Mouse (Mus musculus): Measurements from ENCODE around the gene Cacna1d. TPM values are rescaled to one million over a fixed set of nuclear protein-coding genes. Genes with fewer than 3 reads are reported as not detected.

Cacna1d gene
- polyA plus RNA-seq, 1 experiment = 26.2 TPM

GRCm38 (mm10) chr14:30362370-30362769 is 128.9 kb downstream of the Cacna1d start:
- no peak for DNase-seq
- TF ChIP-seq POLR2A (IDR thresholded peaks at IDR 0.05; ENCODE audit: borderline replicate concordance, extremely low read depth, low read depth, low read length) (no peak), CTCF (IDR thresholded peaks at IDR 0.05; ENCODE audit: insufficient read depth, low read length) (no peak)

GRCm38 (mm10) chr14:30360478-30360877 is 130.8 kb downstream of the Cacna1d start:
- WGBS = 44% methylated on average over 4 of the region's 4 CpGs
- Histone ChIP-seq H3K4me3 (replicated peaks; ENCODE audit: extremely low read depth, low read depth, low read length) (no peak overlapping the region), H3K4me1 (ENCODE audit: control insufficient read depth, insufficient read depth, low read length) (no peaks in the 10 kb centered on the region; the same call in 1 of the 2 replicates)
- DNase-seq = no peak
- TF ChIP-seq POLR2A (IDR thresholded peaks at IDR 0.05; ENCODE audit: borderline replicate concordance, extremely low read depth, low read depth, low read length) = no peak
- TF ChIP-seq CTCF (IDR thresholded peaks at IDR 0.05; ENCODE audit: insufficient read depth, low read length) = no peak

More at GRCm38 (mm10) chr14:30362370-30362769, 128.9 kb downstream of the Cacna1d start:
- 57% methylated on average over 4 of the region's 4 CpGs for WGBS
- H3K4me1 ChIP-seq (ENCODE audit: control insufficient read depth, insufficient read depth, low read length) = no peaks in the 10 kb centered on the region; the same call in 1 of the 2 replicates
- H3K4me3 ChIP-seq (replicated peaks; ENCODE audit: extremely low read depth, low read depth, low read length) = no peak overlapping the region

- TF ChIP-seq CTCF (IDR thresholded peaks at IDR 0.05; ENCODE audit: insufficient read depth, low read length) = no peak
- TF ChIP-seq POLR2A (IDR thresholded peaks at IDR 0.05; ENCODE audit: borderline replicate concordance, extremely low read depth, low read depth, low read length) = no peak
- DNase-seq = no peak
- Histone ChIP-seq H3K4me3 (replicated peaks; ENCODE audit: extremely low read depth, low read depth, low read length) (no peak overlapping the region), H3K4me1 (ENCODE audit: control insufficient read depth, insufficient read depth, low read length) (no peaks in the 10 kb centered on the region; the same call in 1 of the 2 replicates)
- WGBS = 61% methylated on average over 6 of the region's 6 CpGs
These were observed 131.3 kb downstream of the Cacna1d start for GRCm38 (mm10) chr14:30360004-30360403.

GRCm38 (mm10) chr14:30358028-30358427 is 133.2 kb downstream of the Cacna1d start:
- WGBS = 73% methylated on average over 1 of the region's 1 CpGs
- no peak overlapping the region for H3K4me3 ChIP-seq (replicated peaks; ENCODE audit: extremely low read depth, low read depth, low read length)
- H3K4me1 ChIP-seq (ENCODE audit: control insufficient read depth, insufficient read depth, low read length) = peaks cover 2% of the 10 kb centered on the region; the same call in 1 of the 2 replicates
- DNase-seq = no peak
- TF ChIP-seq CTCF (IDR thresholded peaks at IDR 0.05; ENCODE audit: insufficient read depth, low read length) (no peak), POLR2A (IDR thresholded peaks at IDR 0.05; ENCODE audit: borderline replicate concordance, extremely low read depth, low read depth, low read length) (no peak)

GRCm38 (mm10) chr14:30356456-30356855 is 134.8 kb downstream of the Cacna1d start:
- 69% methylated on average over 3 of the region's 3 CpGs for WGBS
- DNase-seq = no peak
- Histone ChIP-seq H3K4me3 (replicated peaks; ENCODE audit: extremely low read depth, low read depth, low read length) (no peak overlapping the region), H3K4me1 (ENCODE audit: control insufficient read depth, insufficient read depth, low read length) (peaks cover 2% of the 10 kb centered on the region; the same call in 1 of the 2 replicates)
- TF ChIP-seq CTCF (IDR thresholded peaks at IDR 0.05; ENCODE audit: insufficient read depth, low read length) (no peak), POLR2A (IDR thresholded peaks at IDR 0.05; ENCODE audit: borderline replicate concordance, extremely low read depth, low read depth, low read length) (no peak)

GRCm38 (mm10) chr14:30354761-30355160 is 136.5 kb downstream of the Cacna1d start:
- no peak for DNase-seq
- WGBS = 67% methylated on average over 3 of the region's 3 CpGs
- Histone ChIP-seq H3K4me1 (ENCODE audit: control insufficient read depth, insufficient read depth, low read length) (peaks cover 2% of the 10 kb centered on the region; the same call in 1 of the 2 replicates), H3K4me3 (replicated peaks; ENCODE audit: extremely low read depth, low read depth, low read length) (no peak overlapping the region)
- TF ChIP-seq POLR2A (IDR thresholded peaks at IDR 0.05; ENCODE audit: borderline replicate concordance, extremely low read depth, low read depth, low read length) (no peak), CTCF (IDR thresholded peaks at IDR 0.05; ENCODE audit: insufficient read depth, low read length) (no peak)

GRCm38 (mm10) chr14:30354127-30354463 is 137.2 kb downstream of the Cacna1d start:
- no peak for DNase-seq
- peaks cover 2% of the 10 kb centered on the region; the same call in 1 of the 2 replicates for H3K4me1 ChIP-seq (ENCODE audit: control insufficient read depth, insufficient read depth, low read length)
- no peak for TF ChIP-seq CTCF (IDR thresholded peaks at IDR 0.05; ENCODE audit: insufficient read depth, low read length)
- TF ChIP-seq POLR2A (IDR thresholded peaks at IDR 0.05; ENCODE audit: borderline replicate concordance, extremely low read depth, low read depth, low read length) = no peak
- 15% methylated on average over 8 of the region's 8 CpGs for WGBS
- peak overlapping the region; percentile 45 for H3K4me3 ChIP-seq (replicated peaks; ENCODE audit: extremely low read depth, low read depth, low read length)

- no peak for TF ChIP-seq CTCF (IDR thresholded peaks at IDR 0.05; ENCODE audit: insufficient read depth, low read length)
- no peak for TF ChIP-seq POLR2A (IDR thresholded peaks at IDR 0.05; ENCODE audit: borderline replicate concordance, extremely low read depth, low read depth, low read length)
- DNase-seq = peak; percentile 22
- WGBS = 12% methylated on average over 104 of the region's 114 CpGs
- peak overlapping the region; percentile 45 for H3K4me3 ChIP-seq (replicated peaks; ENCODE audit: extremely low read depth, low read depth, low read length)
- H3K4me1 ChIP-seq (ENCODE audit: control insufficient read depth, insufficient read depth, low read length) = peaks cover 2% of the 10 kb centered on the region; the same call in 1 of the 2 replicates
These were observed 137.7 kb downstream of the Cacna1d start for GRCm38 (mm10) chr14:30353291-30354126.

- peaks cover 2% of the 10 kb centered on the region; the same call in 1 of the 2 replicates for H3K4me1 ChIP-seq (ENCODE audit: control insufficient read depth, insufficient read depth, low read length)
- peak overlapping the region; percentile 74 for H3K4me3 ChIP-seq (replicated peaks; ENCODE audit: extremely low read depth, low read depth, low read length)
- no peak for DNase-seq
- WGBS = 2% methylated on average over 10 of the region's 10 CpGs
- TF ChIP-seq POLR2A (IDR thresholded peaks at IDR 0.05; ENCODE audit: borderline replicate concordance, extremely low read depth, low read depth, low read length) (no peak), CTCF (IDR thresholded peaks at IDR 0.05; ENCODE audit: insufficient read depth, low read length) (no peak)
These were observed 138.3 kb downstream of the Cacna1d start for GRCm38 (mm10) chr14:30352951-30353270.
